Mouse (Mus musculus) lung, adult 2 months (tissue): ENCODE measurements at regions not wholly inside any gene's neighbourhood (a gene's known extent, or its start where the extent isn't known, plus 50 kb on each side); places are given as distances from the start of the nearest gene placed in this dataset.

Experiments
- DNase-seq: peaks from one replicate; pipeline ENCODE4 v3.0.0; 2022
- H3K4me1 ChIP-seq: fragments of 200-500 bp; 2 replicates; pipeline ENCODE4 v1.6.1; 2011; ENCODE audit warnings: low read length; ENCODE audit not compliant: control insufficient read depth, insufficient read depth
- H3K4me3 ChIP-seq: fragments of 200-500 bp; replicated peaks from 2 replicates; pipeline ENCODE3; 2011; ENCODE audit warnings: low read depth, mild to moderate bottlenecking, control low read depth, low read length; ENCODE audit errors: extremely low read depth
- CTCF ChIP-seq: fragments of 200-500 bp; IDR thresholded peaks from 2 replicates; pipeline ENCODE4 v1.5.1; 2011; ENCODE audit warnings: mild to moderate bottlenecking, low read length, control low read depth; ENCODE audit not compliant: insufficient read depth
- POLR2A ChIP-seq: fragments of 200-500 bp; IDR thresholded peaks from 2 replicates; pipeline ENCODE4 v1.6.1; 2011; ENCODE audit warnings: low read depth, mild to moderate bottlenecking, control low read depth, low read length, borderline replicate concordance; ENCODE audit errors: extremely low read depth
- WGBS: fragments of 180-500 bp; shearing (Covaris S2); methylation state at CpG from one replicate; pipeline ENCODE4 v1.1.7; 2018; 5-methylcytosine and 5-hydroxymethylcytosine counted together

- DNase-seq: no peak
- H3K4me3 ChIP-seq: no peak overlapping the region
- no peaks in the 10 kb centered on the region for H3K4me1 ChIP-seq
- WGBS: 78% methylated on average over 7 of the region's 7 CpGs
- TF ChIP-seq POLR2A (no peak), CTCF (no peak)
These were observed 305.3 kb upstream of the Pbx1 start for GRCm38 (mm10) chr1:168737277-168737863.

GRCm38 (mm10) chr1:168733066-168733465 lies 301.0 kb upstream of the Pbx1 start:
- no peaks in the 10 kb centered on the region for H3K4me1 ChIP-seq
- WGBS: 64% methylated on average over 5 of the region's 5 CpGs
- DNase-seq: no peak
- no peak overlapping the region for H3K4me3 ChIP-seq
- TF ChIP-seq CTCF (no peak), POLR2A (no peak)

GRCm38 (mm10) chr1:168709836-168710235 lies 277.8 kb upstream of the Pbx1 start:
- peaks cover 3% of the 10 kb centered on the region; the same call in 1 of the 2 replicates for H3K4me1 ChIP-seq
- DNase-seq: peak; percentile 12
- peak overlapping the region; percentile 49 for H3K4me3 ChIP-seq
- TF ChIP-seq POLR2A: no peak
- TF ChIP-seq CTCF: no peak
- 61% methylated on average over 2 of the region's 2 CpGs for WGBS

GRCm38 (mm10) chr1:168709017-168709681 lies 277.1 kb upstream of the Pbx1 start:
- TF ChIP-seq POLR2A (no peak), CTCF (no peak)
- H3K4me3 ChIP-seq: no peak overlapping the region
- DNase-seq: no peak
- H3K4me1 ChIP-seq: peaks cover 3% of the 10 kb centered on the region; the same call in 1 of the 2 replicates
- 25% methylated on average over 21 of the region's 21 CpGs for WGBS

GRCm38 (mm10) chr1:168708161-168708865 lies 276.2 kb upstream of the Pbx1 start:
- no peak overlapping the region for H3K4me3 ChIP-seq
- H3K4me1 ChIP-seq: peaks cover 3% of the 10 kb centered on the region; the same call in 1 of the 2 replicates
- WGBS: 47% methylated on average over 11 of the region's 11 CpGs
- no peak for DNase-seq
- TF ChIP-seq POLR2A: no peak
- no peak for TF ChIP-seq CTCF

GRCm38 (mm10) chr1:168697386-168697785 lies 265.3 kb upstream of the Pbx1 start:
- no peak for DNase-seq
- Histone ChIP-seq H3K4me1 (no peaks in the 10 kb centered on the region), H3K4me3 (no peak overlapping the region)
- WGBS: 86% methylated on average over 1 of the region's 1 CpGs
- TF ChIP-seq CTCF (no peak), POLR2A (no peak)

- TF ChIP-seq POLR2A (no peak), CTCF (no peak)
- no peak for DNase-seq
- no peaks in the 10 kb centered on the region for H3K4me1 ChIP-seq
- no peak overlapping the region for H3K4me3 ChIP-seq
- 78% methylated on average over 7 of the region's 7 CpGs for WGBS
These were observed 254.8 kb upstream of the Pbx1 start for GRCm38 (mm10) chr1:168686821-168687220.

- WGBS: 18% methylated on average over 2 of the region's 2 CpGs
- no peak for DNase-seq
- Histone ChIP-seq H3K4me3 (no peak overlapping the region), H3K4me1 (no peaks in the 10 kb centered on the region)
- TF ChIP-seq POLR2A (no peak), CTCF (no peak)
These were observed 253.1 kb upstream of the Pbx1 start for GRCm38 (mm10) chr1:168685147-168685546.

- TF ChIP-seq POLR2A (no peak), CTCF (no peak)
- DNase-seq: no peak
- Histone ChIP-seq H3K4me3 (no peak overlapping the region), H3K4me1 (no peaks in the 10 kb centered on the region)
- WGBS: 72% methylated on average over 6 of the region's 6 CpGs
These were observed 249.8 kb upstream of the Pbx1 start for GRCm38 (mm10) chr1:168681685-168682491.
